Mouse (Mus musculus): ENCODE data around the gene Plxdc1. TPM values are rescaled to one million over a fixed set of nuclear protein-coding genes. Genes with fewer than 3 reads are reported as not detected.

The Plxdc1 gene
- polyA plus RNA-seq (2021; fragmentation: Nextera tagmentation), result 7.8 and 10.7 TPM in 2 replicates
- long read RNA-seq, experiment 1, transcript Plxdc1-201 (14 exons, 2,881 nt), result major isoform, 11 of 24 reads
- long read RNA-seq, experiment 1, partial matches to known transcripts, result 6 of 24 reads
- long read RNA-seq, experiment 1, other reads (novel, unspliced or antisense), result 6 of 24 reads
- long read RNA-seq, experiment 2, transcript Plxdc1-201 (14 exons, 2,881 nt), result major isoform, 115 of 138 reads
- long read RNA-seq, experiment 2, partial matches to known transcripts, result 6 of 138 reads
- long read RNA-seq, experiment 2, other reads (novel, unspliced or antisense), result 14 of 138 reads

GRCm38 (mm10) chr11:97985727-97986677 is at the start of gene Plxdc1:
TSS of gene Plxdc1 (minus strand) at chr11:97986444.

GRCm38 (mm10) chr11:98026570-98027296 is 40.5 kb upstream of the Plxdc1 start, which contains the start of gene Rpl19:
TSS of gene Rpl19 (plus strand) at chr11:98026710.

DNA sequence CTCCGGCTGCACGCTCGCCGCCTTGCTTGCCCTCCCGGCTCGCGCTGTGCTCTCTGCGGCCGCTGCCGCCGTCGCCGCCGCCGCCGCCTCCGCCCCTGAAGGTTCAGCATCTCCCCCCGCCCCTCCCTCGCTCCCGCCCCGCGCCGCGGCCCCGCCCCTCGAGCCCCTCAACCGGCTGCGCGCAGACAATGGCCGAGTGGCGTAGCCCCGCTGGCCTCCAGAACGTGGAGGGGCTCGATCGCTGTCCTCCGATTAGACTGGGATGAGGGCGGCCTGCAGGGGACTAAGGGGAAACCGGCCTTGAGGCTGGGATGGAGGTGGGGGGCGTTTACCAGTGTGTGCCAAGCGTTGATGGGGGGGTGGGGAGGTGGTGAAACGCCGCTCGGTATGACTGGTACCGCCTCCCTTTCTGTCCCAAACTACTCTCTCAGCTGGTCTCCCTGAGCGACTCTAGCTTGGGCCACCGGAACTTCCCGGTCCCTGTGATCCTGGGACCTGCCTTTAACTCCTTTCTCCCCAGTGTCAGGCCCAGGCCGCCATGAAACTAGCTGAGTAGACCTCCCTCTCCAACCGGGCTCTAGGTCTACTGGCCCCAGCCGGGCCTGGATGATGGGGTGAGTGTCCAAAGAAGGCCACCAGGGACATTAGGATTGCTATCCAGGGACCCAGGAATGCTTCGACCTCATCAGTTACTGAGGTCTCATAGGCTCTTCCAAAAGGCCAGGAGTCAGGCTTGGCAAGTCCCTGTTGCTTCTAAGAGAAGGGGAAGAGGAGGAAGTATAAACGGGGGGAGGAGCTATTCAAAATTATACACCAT is 36.5 kb upstream of the Plxdc1 start, which contains the start of gene Cacnb1:
Gene Cacnb1 (minus strand): TSS at position 480 of the 817 bp plus-strand sequence.

DNA sequence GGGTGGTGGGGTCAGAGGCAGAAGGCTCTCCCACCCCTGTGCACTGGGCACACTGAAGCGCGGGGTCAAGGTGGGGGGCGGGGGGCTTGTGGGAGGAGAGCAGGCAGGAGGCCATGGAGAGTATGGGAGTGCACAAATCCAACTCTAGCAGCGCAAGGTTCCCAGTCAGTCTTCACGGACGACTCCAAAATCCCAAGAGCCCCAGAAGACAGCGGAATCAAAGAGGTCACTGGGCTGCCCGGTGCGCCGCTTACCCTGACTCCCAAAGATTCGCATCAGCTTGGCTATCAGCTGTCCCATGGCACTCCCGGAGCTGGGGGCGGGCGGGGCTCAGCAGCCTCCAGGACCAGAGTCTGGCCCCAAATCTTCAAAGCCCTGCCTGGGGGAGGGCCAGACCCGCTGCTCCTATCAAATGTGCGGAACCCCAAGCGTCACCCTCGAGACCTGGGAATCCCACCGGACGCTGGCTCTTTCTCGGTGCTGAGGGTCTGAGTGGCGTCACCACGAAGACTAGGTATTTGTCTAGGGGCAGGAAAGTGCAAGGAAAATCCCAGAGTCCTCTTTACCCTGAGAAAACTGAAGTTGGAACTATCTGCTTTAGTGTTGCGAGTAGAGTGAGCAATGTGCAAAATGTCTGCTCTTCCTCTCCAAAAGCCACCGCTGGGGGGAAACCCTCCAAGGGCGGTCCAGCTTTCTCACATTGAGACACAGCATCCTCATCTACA is 9.5 kb upstream of the Plxdc1 start, which contains the start of gene Arl5c:
Gene Arl5c (minus strand): TSS at position 618 of the 725 bp plus-strand sequence.

GRCm38 (mm10) chr11:97883918-97884600 is 102.2 kb downstream of the Plxdc1 start, which contains the start of gene Fbxo47:
TSS of gene Fbxo47 (minus strand) at chr11:97884154.

Small RNA genes lying within 50 kb of the gene (microRNA-seq; reads per million reads assigned to microRNA genes)
- gene Gm22461 (not detected), gene Gm27597 (not detected)

Other genes starting within 250 kb of the Plxdc1 start
- 2.4 and 3.1 TPM in 2 replicates for gene Pip4k2b, start 241.7 kb downstream of the Plxdc1 start, polyA plus RNA-seq (2021; fragmentation: Nextera tagmentation)
- 8.1 and 8.3 TPM in 2 replicates for gene Cwc25, start 219.9 kb downstream of the Plxdc1 start, polyA plus RNA-seq (2021; fragmentation: Nextera tagmentation)
- gene 1700001P01Rik, start 210.5 kb downstream of the Plxdc1 start, polyA plus RNA-seq (2021; fragmentation: Nextera tagmentation), result 0.53 TPM in 1 of 2 replicates, not detected in the other
- 631 and 670 TPM in 2 replicates for gene Rpl23, start 204.0 kb downstream of the Plxdc1 start, polyA plus RNA-seq (2021; fragmentation: Nextera tagmentation)
- gene Lasp1, start 187.4 kb downstream of the Plxdc1 start, polyA plus RNA-seq (2021; fragmentation: Nextera tagmentation), result 36.2 and 46.2 TPM in 2 replicates
- 88.3 and 97.9 TPM in 2 replicates for gene B230217C12Rik, start 145.7 kb downstream of the Plxdc1 start, polyA plus RNA-seq (2021; fragmentation: Nextera tagmentation)
- 0.77 and 1.2 TPM in 2 replicates for gene Fbxo47, start 102.3 kb downstream of the Plxdc1 start, polyA plus RNA-seq (2021; fragmentation: Nextera tagmentation)
- gene Arl5c, start 9.7 kb upstream of the Plxdc1 start, polyA plus RNA-seq (2021; fragmentation: Nextera tagmentation), result 6.9 and 9.8 TPM in 2 replicates
- 38.9 and 48.1 TPM in 2 replicates for gene Cacnb1, start 36.6 kb upstream of the Plxdc1 start, polyA plus RNA-seq (2021; fragmentation: Nextera tagmentation)
- 2,123 and 2,249 TPM in 2 replicates for gene Rpl19, start 40.3 kb upstream of the Plxdc1 start, polyA plus RNA-seq (2021; fragmentation: Nextera tagmentation)
- gene Stac2, start 67.0 kb upstream of the Plxdc1 start, polyA plus RNA-seq (2021; fragmentation: Nextera tagmentation), result 6.3 and 7.7 TPM in 2 replicates
- 5.7 and 6.6 TPM in 2 replicates for gene Fbxl20, start 164.0 kb upstream of the Plxdc1 start, polyA plus RNA-seq (2021; fragmentation: Nextera tagmentation)
- gene Med1, start 206.8 kb upstream of the Plxdc1 start, polyA plus RNA-seq (2021; fragmentation: Nextera tagmentation), result 28.3 and 34.2 TPM in 2 replicates
- gene Cdk12, start 216.6 kb upstream of the Plxdc1 start, polyA plus RNA-seq (2021; fragmentation: Nextera tagmentation), result 1.9 and 2.0 TPM in 2 replicates

Data from layer of hippocampus, adult 6 months (tissue).